Mouse (Mus musculus) spleen, postnatal 4 days (tissue): ENCODE results near the gene Gm3604.
"Not testable (repeated sequence)": the region's sequence is repeated elsewhere in the genome, so short reads cannot be mapped to it uniquely, and the experiment has no call there.

ENCODE experiments used
- DNase-seq, 2 experiments: peaks; one replicate each; pipeline ENCODE4 v3.0.0; 2022; ENCODE audit warnings: low spot score in 2 of 2

The Gm3604 gene

DNA sequence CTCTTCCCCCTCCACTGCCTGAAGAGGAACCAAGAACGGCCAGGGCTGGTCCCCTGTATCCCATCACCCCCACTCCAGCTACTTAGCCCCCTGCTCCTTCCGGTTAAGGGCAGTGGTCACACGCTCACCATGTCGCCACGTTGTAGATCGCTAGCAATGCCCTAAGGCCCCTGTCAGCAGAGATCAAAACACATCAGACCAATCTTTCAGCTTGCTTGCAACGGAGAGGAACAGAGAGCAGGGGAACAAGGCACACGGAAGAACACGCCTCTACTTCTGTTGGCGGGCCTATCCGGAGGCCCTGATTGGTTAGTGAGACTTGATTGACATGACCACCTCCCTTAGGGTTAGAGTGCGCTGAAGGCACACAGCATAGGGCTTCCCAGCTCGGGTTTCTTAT lies at the start of gene Gm3604:
Gene Gm3604, minus strand, starts transcription at position 226 of the 400 bp plus-strand sequence.
- DNase-seq = peak; percentile 58 to 70

DNA sequence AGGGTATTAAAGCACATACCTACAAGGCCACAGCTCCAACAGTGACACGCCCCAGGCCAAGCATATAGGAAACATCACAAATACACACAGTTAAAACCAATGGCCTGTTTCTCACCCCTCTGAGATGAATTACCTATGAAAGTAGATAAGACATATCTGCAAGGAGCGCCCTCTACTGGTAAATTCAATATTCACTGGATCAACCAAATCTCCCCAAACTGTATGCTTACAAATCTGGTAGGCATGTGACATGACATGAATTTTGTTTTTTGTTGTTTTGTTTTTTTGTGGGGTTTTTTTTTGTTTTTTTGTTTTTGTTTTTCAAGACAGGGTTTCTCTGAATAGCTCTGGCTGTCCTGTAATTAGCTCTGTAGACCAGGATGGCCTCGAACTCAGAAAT lies 16.2 kb upstream of the Gm3604 start:
- DNase-seq = not testable (repeated sequence)

DNA sequence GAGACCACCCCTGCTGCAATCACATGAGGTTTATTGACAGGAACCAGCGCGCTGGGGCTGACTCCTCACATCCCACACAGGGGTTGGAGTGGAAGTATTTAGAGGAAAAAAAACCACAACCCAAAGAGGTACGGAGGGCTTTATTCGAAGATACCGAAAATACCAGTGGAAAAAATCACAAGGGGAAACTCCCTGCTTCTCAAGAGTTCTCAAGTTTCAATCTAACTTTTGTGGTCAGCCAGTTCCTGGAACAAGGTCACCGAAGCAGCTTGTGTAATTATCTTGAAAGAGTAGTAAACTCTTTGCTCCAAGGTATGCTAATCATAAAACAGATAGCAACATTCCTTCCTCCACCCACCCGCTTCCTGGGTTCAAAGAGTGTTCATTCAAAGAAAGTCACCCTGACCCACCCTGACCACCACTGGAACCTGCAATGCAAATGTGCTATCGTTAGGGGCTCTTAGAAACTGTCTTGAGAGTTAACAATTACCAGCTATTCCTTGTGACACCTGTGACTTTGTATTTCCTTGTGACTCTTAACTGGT lies 7.2 kb upstream of the Gm3604 start:
- not testable (repeated sequence) for DNase-seq

DNA sequence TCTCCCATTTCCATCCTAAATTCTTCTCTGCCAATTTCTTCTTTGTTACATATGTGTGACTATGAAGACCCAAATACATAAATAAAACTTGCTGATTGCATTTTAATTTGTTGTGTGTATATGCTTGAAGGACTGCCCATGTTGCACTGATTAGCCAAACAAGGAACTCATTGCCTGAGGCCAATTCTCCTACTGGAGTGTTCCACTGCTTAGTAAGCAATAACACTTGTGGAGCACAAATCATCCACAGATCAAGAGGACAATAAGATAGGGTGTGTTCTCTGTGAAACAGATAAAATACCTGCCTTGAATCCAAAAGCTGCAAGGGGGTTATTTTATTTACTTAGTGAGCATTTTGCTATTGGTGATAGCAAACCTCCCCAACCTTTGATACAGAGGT lies 51.2 kb downstream of the Gm3604 start:
- no peak for DNase-seq

DNA sequence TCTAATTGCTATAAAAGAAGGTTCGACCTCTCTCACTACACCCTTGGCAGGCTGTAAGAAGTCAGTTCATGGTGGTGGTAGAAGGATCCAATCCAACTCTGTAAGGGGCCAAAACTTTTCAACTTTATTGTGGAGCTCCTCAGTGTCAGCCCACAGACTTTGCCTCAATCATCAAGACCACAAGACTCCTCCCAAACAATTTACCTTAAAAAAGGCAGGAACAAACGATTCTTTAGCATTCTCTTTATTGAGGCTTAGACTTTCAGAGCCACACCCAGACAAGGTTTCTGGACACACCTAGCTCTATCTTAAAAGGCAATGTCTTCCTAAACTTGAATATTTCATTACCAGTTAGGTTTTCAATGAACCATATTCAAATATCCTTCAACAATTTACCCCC lies 51.6 kb downstream of the Gm3604 start:
- no peak for DNase-seq
